ENCODE assay signal across 8 mouse cellular contexts in the genomic region with DNA sequence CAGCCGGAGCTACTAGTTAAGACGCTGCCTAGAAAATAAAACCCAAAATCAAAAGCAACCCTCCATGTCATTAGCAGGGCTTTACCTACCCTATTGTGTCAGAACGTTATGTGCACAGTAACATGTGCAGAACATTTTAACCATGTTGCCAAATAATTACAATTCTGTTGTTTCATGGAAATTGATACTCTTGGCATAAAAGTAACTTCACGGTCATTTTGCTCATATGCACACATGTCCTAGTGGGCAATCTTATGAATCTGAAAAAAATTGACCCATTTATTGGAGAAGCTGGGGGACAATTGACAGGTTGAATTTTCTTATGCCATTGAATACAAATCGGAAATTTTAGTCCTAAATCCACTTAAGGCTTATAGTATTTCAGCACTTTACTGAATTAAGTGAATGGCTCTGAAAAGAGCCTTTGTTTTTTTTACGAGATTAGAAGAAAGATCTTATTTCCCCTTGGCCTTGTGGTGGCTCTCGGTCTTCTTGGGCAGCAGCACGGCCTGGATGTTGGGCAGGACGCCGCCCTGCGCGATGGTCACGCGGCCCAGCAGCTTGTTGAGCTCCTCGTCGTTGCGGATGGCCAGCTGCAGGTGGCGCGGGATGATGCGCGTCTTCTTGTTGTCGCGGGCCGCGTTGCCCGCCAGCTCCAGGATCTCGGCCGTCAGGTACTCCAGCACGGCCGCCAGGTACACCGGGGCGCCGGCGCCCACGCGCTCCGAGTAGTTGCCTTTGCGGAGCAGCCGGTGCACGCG. TPM values are rescaled to one million over a fixed set of nuclear protein-coding genes. Genes with fewer than 3 reads are reported as not detected.
A peak's percentile ranks its signal among the peaks of the same experiment; 100 is the strongest.
DNase-seq lines count a peak whose midpoint lies in the region; ATAC-seq and TF ChIP-seq lines count a peak whose summit lies in the region.
"Not testable (repeated sequence)": the region's sequence is repeated elsewhere in the genome, so short reads cannot be mapped to it uniquely, and the experiment has no call there.

No protein-coding gene starts in this region.

- TF ChIP-seq CTCF in intestine, postnatal 0 days (IDR thresholded peaks at IDR 0.05; ENCODE audit: low read depth) = not testable (repeated sequence)

- WGBS in forebrain, embryonic 10.5 days = 2% methylated on average over 22 of the region's 41 CpGs
- 2% methylated on average over 27 of the region's 41 CpGs for WGBS in heart, embryonic 15.5 days
- WGBS in intestine, postnatal 0 days = 2% methylated on average over 17 of the region's 41 CpGs
- WGBS in liver, embryonic 12.5 days (ENCODE audit: insufficient replicate concordance) = 2% methylated on average over 27 of the region's 41 CpGs
- WGBS in midbrain, embryonic 14.5 days = under 1% methylated on average over 20 of the region's 41 CpGs

- H3K36me3 ChIP-seq in forebrain, embryonic 10.5 days (replicated peaks); heart, embryonic 15.5 days; intestine, postnatal 0 days (ENCODE audit: control insufficient read depth, insufficient read depth); liver, embryonic 12.5 days; midbrain, embryonic 14.5 days (ENCODE audit: control insufficient read depth, insufficient read depth, low read length); splenic B cell, adult 2 months (ENCODE audit: control insufficient read depth, insufficient read depth, low read length, poor library complexity, severe bottlenecking): not testable (repeated sequence)

- H3K27me3 ChIP-seq in forebrain, embryonic 10.5 days (ENCODE audit: poor library complexity, severe bottlenecking); heart, embryonic 15.5 days; intestine, postnatal 0 days (replicated peaks; ENCODE audit: control insufficient read depth, insufficient read depth, low read length); liver, embryonic 12.5 days (replicated peaks); midbrain, embryonic 14.5 days (ENCODE audit: control insufficient read depth, insufficient read depth, low read length); splenic B cell, adult 2 months (ENCODE audit: control insufficient read depth, insufficient read depth, low read length, poor library complexity, severe bottlenecking): not testable (repeated sequence)

- ATAC-seq in CD4-positive, CD25-positive, alpha-beta regulatory T cell, adult 4 months = peak; percentile 7
- ATAC-seq in heart, embryonic 15.5 days (replicated peaks; ENCODE audit: insufficient number of reproducible peaks, insufficient read depth, low FRiP score, low read depth) = 0 out of 2 replicates have a peak, but pooled peaks have one; percentile 4
- ATAC-seq in intestine, postnatal 0 days = peak; percentile 34
- not testable (repeated sequence) for ATAC-seq in liver, embryonic 12.5 days
- ATAC-seq in midbrain, embryonic 14.5 days (ENCODE audit: low FRiP score, low TSS enrichment) = peak; percentile 12

- H3K27ac ChIP-seq in brown adipose tissue, adult 24 weeks (replicated peaks; ENCODE audit: low read depth, low read length) = peak overlapping the region; percentile 46; the same call in 1 of the 2 replicates
- peak overlapping the region; percentile 98 for H3K27ac ChIP-seq in forebrain, embryonic 10.5 days
- peak overlapping the region; percentile 97 for H3K27ac ChIP-seq in heart, embryonic 15.5 days
- peak overlapping the region; percentile 84 for H3K27ac ChIP-seq in intestine, postnatal 0 days (ENCODE audit: low read depth, low read length)
- peak overlapping the region; percentile 99 for H3K27ac ChIP-seq in liver, embryonic 12.5 days
- H3K27ac ChIP-seq in midbrain, embryonic 14.5 days (replicated peaks; ENCODE audit: low read depth, low read length) = peak overlapping the region; percentile 89

- H3K9me3 ChIP-seq in forebrain, embryonic 10.5 days; heart, embryonic 15.5 days (replicated peaks); intestine, postnatal 0 days (ENCODE audit: control insufficient read depth); liver, embryonic 12.5 days (replicated peaks); midbrain, embryonic 14.5 days (ENCODE audit: control insufficient read depth, low read length): not testable (repeated sequence)

- peak overlapping the region; percentile 61 for H3K4me3 ChIP-seq in brown adipose tissue, adult 24 weeks (ENCODE audit: insufficient read depth, low read depth, low read length)
- H3K4me3 ChIP-seq in forebrain, embryonic 10.5 days = peak overlapping the region; percentile 55
- peak overlapping the region; percentile 54 for H3K4me3 ChIP-seq in heart, embryonic 15.5 days
- peak overlapping the region; percentile 35 for H3K4me3 ChIP-seq in intestine, postnatal 0 days (ENCODE audit: low read depth, low read length)
- H3K4me3 ChIP-seq in liver, embryonic 12.5 days = peak overlapping the region; percentile 44
- peak overlapping the region; percentile 33 for H3K4me3 ChIP-seq in midbrain, embryonic 14.5 days (replicated peaks; ENCODE audit: low read depth, low read length)

- not testable (repeated sequence) for H3K4me1 ChIP-seq in brown adipose tissue, adult 24 weeks (ENCODE audit: control insufficient read depth, insufficient read depth, insufficient read length, low read length); intestine, postnatal 0 days (replicated peaks; ENCODE audit: control insufficient read depth, insufficient read depth, low read length)
- H3K4me1 ChIP-seq in forebrain, embryonic 10.5 days = peaks cover 26% of the 10 kb centered on the region
- peaks cover 26% of the 10 kb centered on the region for H3K4me1 ChIP-seq in heart, embryonic 15.5 days (replicated peaks)
- H3K4me1 ChIP-seq in liver, embryonic 12.5 days = peaks cover 40% of the 10 kb centered on the region
- peaks cover 22% of the 10 kb centered on the region for H3K4me1 ChIP-seq in midbrain, embryonic 14.5 days (ENCODE audit: control insufficient read depth, insufficient read depth, low read length)

- peak overlapping the region; percentile 53 for H3K9ac ChIP-seq in heart, embryonic 15.5 days
- 0 out of 2 replicates have a peak overlapping the region, but pooled peaks have one; percentile 24 for H3K9ac ChIP-seq in intestine, postnatal 0 days (ENCODE audit: low read depth, low read length)
- peak overlapping the region; percentile 75 for H3K9ac ChIP-seq in liver, embryonic 12.5 days
- H3K9ac ChIP-seq in midbrain, embryonic 14.5 days (replicated peaks; ENCODE audit: low read length) = peak overlapping the region; percentile 41; the same call in 1 of the 2 replicates

- peak overlapping the region; percentile 73 for H3K4me2 ChIP-seq in heart, embryonic 15.5 days
- H3K4me2 ChIP-seq in intestine, postnatal 0 days (replicated peaks; ENCODE audit: low read depth) = peak overlapping the region; percentile 69
- peak overlapping the region; percentile 79 for H3K4me2 ChIP-seq in liver, embryonic 12.5 days
- H3K4me2 ChIP-seq in midbrain, embryonic 14.5 days (ENCODE audit: low read length) = peak overlapping the region; percentile 59

- not testable (repeated sequence) for DNase-seq in forebrain, embryonic 10.5 days (ENCODE audit: extremely low spot score, low spot score)
- peak; percentile 40 for DNase-seq in midbrain, embryonic 14.5 days
- DNase-seq in splenic B cell, adult 2 months (ENCODE audit: low read depth, low spot score) = peak; percentile 29

RNA-seq across cellular contexts. Expression of gene Hist1h2ae, which starts 0.6 kb away (rescaled TPM):
- polyA plus RNA-seq in CD4-positive, CD25-positive, alpha-beta regulatory T cell, adult 4 months (2017; shearing (Covaris generic)) = 10 to 100 TPM; 12.3 to 17.6 TPM
- not detected in 2 replicates for polyA plus RNA-seq in brown adipose tissue, adult 24 weeks (2012; ENCODE audit: insufficient read depth, insufficient read length, missing spikeins)
- 102 and 105 TPM in 2 replicates for polyA plus RNA-seq in forebrain, embryonic 10.5 days (2016; fragmentation: Nextera tagmentation; extraction: Ambion mirVana)
- 33.7 and 35.5 TPM in 2 replicates for polyA plus RNA-seq in heart, embryonic 15.5 days (2015; fragmentation: Nextera tagmentation; extraction: Ambion mirVana)
- 17.7 and 24.0 TPM in 2 replicates for polyA plus RNA-seq in intestine, postnatal 0 days (2015; fragmentation: Nextera tagmentation; extraction: Ambion mirVana)
- polyA plus RNA-seq in liver, embryonic 12.5 days (2016; fragmentation: Nextera tagmentation; extraction: Ambion mirVana) = 106 and 109 TPM in 2 replicates
- polyA plus RNA-seq in midbrain, embryonic 14.5 days (2014; fragmentation: Nextera tagmentation; extraction: Ambion mirVana) = 30.2 and 34.0 TPM in 2 replicates

RNA-seq across cellular contexts. Expression of gene Hist1h2bg, which starts 0.8 kb away (rescaled TPM):
- polyA plus RNA-seq in CD4-positive, CD25-positive, alpha-beta regulatory T cell, adult 4 months (2017; shearing (Covaris generic)) = 1 to 10 TPM; 8.0 to 8.6 TPM
- polyA plus RNA-seq in brown adipose tissue, adult 24 weeks (2012; ENCODE audit: insufficient read depth, insufficient read length, missing spikeins) = not detected in 2 replicates
- polyA plus RNA-seq in forebrain, embryonic 10.5 days (2016; fragmentation: Nextera tagmentation; extraction: Ambion mirVana) = 6.4 and 6.7 TPM in 2 replicates
- 4.3 and 4.6 TPM in 2 replicates for polyA plus RNA-seq in heart, embryonic 15.5 days (2015; fragmentation: Nextera tagmentation; extraction: Ambion mirVana)
- 3.1 and 4.4 TPM in 2 replicates for polyA plus RNA-seq in intestine, postnatal 0 days (2015; fragmentation: Nextera tagmentation; extraction: Ambion mirVana)
- 10.7 and 14.4 TPM in 2 replicates for polyA plus RNA-seq in liver, embryonic 12.5 days (2016; fragmentation: Nextera tagmentation; extraction: Ambion mirVana)
- 1.4 and 2.6 TPM in 2 replicates for polyA plus RNA-seq in midbrain, embryonic 14.5 days (2014; fragmentation: Nextera tagmentation; extraction: Ambion mirVana)

RNA-seq across cellular contexts. Expression of gene Hist1h2bf, which starts 3.6 kb away (rescaled TPM):
- polyA plus RNA-seq in CD4-positive, CD25-positive, alpha-beta regulatory T cell, adult 4 months (2017; shearing (Covaris generic)) = not detected
- 4.4 TPM in 1 of 2 replicates, not detected in the other for polyA plus RNA-seq in brown adipose tissue, adult 24 weeks (2012; ENCODE audit: insufficient read depth, insufficient read length, missing spikeins)
- 5.8 and 6.9 TPM in 2 replicates for polyA plus RNA-seq in forebrain, embryonic 10.5 days (2016; fragmentation: Nextera tagmentation; extraction: Ambion mirVana)
- 0.97 and 1.5 TPM in 2 replicates for polyA plus RNA-seq in heart, embryonic 15.5 days (2015; fragmentation: Nextera tagmentation; extraction: Ambion mirVana)
- polyA plus RNA-seq in intestine, postnatal 0 days (2015; fragmentation: Nextera tagmentation; extraction: Ambion mirVana) = 0.64 and 1.3 TPM in 2 replicates
- polyA plus RNA-seq in liver, embryonic 12.5 days (2016; fragmentation: Nextera tagmentation; extraction: Ambion mirVana) = 7.1 and 9.9 TPM in 2 replicates
- 1.5 and 2.7 TPM in 2 replicates for polyA plus RNA-seq in midbrain, embryonic 14.5 days (2014; fragmentation: Nextera tagmentation; extraction: Ambion mirVana)

RNA-seq across cellular contexts. Expression of gene Hist1h2ad, which starts 3.7 kb away (rescaled TPM):
- polyA plus RNA-seq in CD4-positive, CD25-positive, alpha-beta regulatory T cell, adult 4 months (2017; shearing (Covaris generic)) = under 1 TPM in 1 of 2 experiments, not detected in 1; 0.96 TPM
- polyA plus RNA-seq in brown adipose tissue, adult 24 weeks (2012; ENCODE audit: insufficient read depth, insufficient read length, missing spikeins) = not detected in 2 replicates
- polyA plus RNA-seq in forebrain, embryonic 10.5 days (2016; fragmentation: Nextera tagmentation; extraction: Ambion mirVana) = 1.5 TPM in 2 replicates
- 1.2 and 1.6 TPM in 2 replicates for polyA plus RNA-seq in heart, embryonic 15.5 days (2015; fragmentation: Nextera tagmentation; extraction: Ambion mirVana)
- polyA plus RNA-seq in intestine, postnatal 0 days (2015; fragmentation: Nextera tagmentation; extraction: Ambion mirVana) = 0.97 and 1.3 TPM in 2 replicates
- polyA plus RNA-seq in liver, embryonic 12.5 days (2016; fragmentation: Nextera tagmentation; extraction: Ambion mirVana) = 1.2 and 3.1 TPM in 2 replicates
- polyA plus RNA-seq in midbrain, embryonic 14.5 days (2014; fragmentation: Nextera tagmentation; extraction: Ambion mirVana) = 2.1 and 2.2 TPM in 2 replicates

RNA-seq across cellular contexts. Expression of gene Hist1h3d, which starts 5.1 kb away (rescaled TPM):
- polyA plus RNA-seq in CD4-positive, CD25-positive, alpha-beta regulatory T cell, adult 4 months (2017; shearing (Covaris generic)) = not detected
- polyA plus RNA-seq in brown adipose tissue, adult 24 weeks (2012; ENCODE audit: insufficient read depth, insufficient read length, missing spikeins) = 1.1 and 2.5 TPM in 2 replicates
- polyA plus RNA-seq in forebrain, embryonic 10.5 days (2016; fragmentation: Nextera tagmentation; extraction: Ambion mirVana) = 7.1 and 7.2 TPM in 2 replicates
- polyA plus RNA-seq in heart, embryonic 15.5 days (2015; fragmentation: Nextera tagmentation; extraction: Ambion mirVana) = 2.0 and 2.2 TPM in 2 replicates
- polyA plus RNA-seq in intestine, postnatal 0 days (2015; fragmentation: Nextera tagmentation; extraction: Ambion mirVana) = 1.6 and 2.3 TPM in 2 replicates
- 5.3 and 6.2 TPM in 2 replicates for polyA plus RNA-seq in liver, embryonic 12.5 days (2016; fragmentation: Nextera tagmentation; extraction: Ambion mirVana)
- 1.6 and 2.0 TPM in 2 replicates for polyA plus RNA-seq in midbrain, embryonic 14.5 days (2014; fragmentation: Nextera tagmentation; extraction: Ambion mirVana)

Comparison
In these comparisons a context has a peak if more than half of its experiments do, and no peak if none do; other contexts are left out.
1. H3K27ac ChIP-seq: peak in every context shown above with its lines; median percentile 99 in liver, embryonic 12.5 days; 98 in forebrain, embryonic 10.5 days; 97 in heart, embryonic 15.5 days; 89 in midbrain, embryonic 14.5 days; 84 in intestine, postnatal 0 days; 46 in brown adipose tissue, adult 24 weeks.
2. H3K9ac ChIP-seq: peak in every context shown above with its lines; median percentile 75 in liver, embryonic 12.5 days; 53 in heart, embryonic 15.5 days; 41 in midbrain, embryonic 14.5 days; 24 in intestine, postnatal 0 days.
3. RNA of gene Hist1h2ae, which starts 0.6 kb away (polyA plus RNA-seq): 106 to 109 TPM in liver, embryonic 12.5 days, 102 to 105 TPM in forebrain, embryonic 10.5 days, 33.7 to 35.5 TPM in heart, embryonic 15.5 days, 30.2 to 34.0 TPM in midbrain, embryonic 14.5 days, 17.7 to 24.0 TPM in intestine, postnatal 0 days and 12.3 to 17.6 TPM in CD4-positive, CD25-positive, alpha-beta regulatory T cell, adult 4 months; not detected in brown adipose tissue, adult 24 weeks; every median in the first group is over 10 times any median in the second.
4. Peak in every context shown above with its lines, with median percentiles within 50 percentile points of each other: H3K4me3 ChIP-seq and H3K4me2 ChIP-seq.